Mouse (Mus musculus) limb, embryonic 11.5 days (tissue): ENCODE measurements around the gene Aasdh. TPM values are rescaled to one million over a fixed set of nuclear protein-coding genes. Genes with fewer than 3 reads are reported as not detected.
A peak's percentile ranks its signal among the peaks of the same experiment; 100 is the strongest.

Experiments
- ATAC-seq: fragments of 200-750 bp; cut with Nextera tagmentation; 2 replicates; pipeline ENCODE4 v1.8.0; 2017; ENCODE audit warnings: low read depth; ENCODE audit not compliant: insufficient number of reproducible peaks, low FRiP score, low TSS enrichment
- DNase-seq: peaks from one replicate; pipeline ENCODE4 v3.0.0-alpha.2; 2015; ENCODE audit warnings: low spot score
- H3K27ac ChIP-seq: fragments of 300-500 bp; sonication (generic); replicated peaks from 2 replicates; pipeline ENCODE4 v1.5.1; 2014; ENCODE audit warnings: low read depth, mild to moderate bottlenecking, low read length
- H3K27me3 ChIP-seq: fragments of 300-500 bp; sonication (generic); 2 replicates; pipeline ENCODE4 v1.6.1; 2014; ENCODE audit warnings: mild to moderate bottlenecking, low read length, mixed read lengths; ENCODE audit not compliant: control insufficient read depth, insufficient read depth
- H3K36me3 ChIP-seq: fragments of 300-500 bp; sonication (generic); 2 replicates; pipeline ENCODE4 v1.6.1; 2014; ENCODE audit warnings: mild to moderate bottlenecking, low read length, moderate library complexity, mixed read lengths; ENCODE audit not compliant: control insufficient read depth, insufficient read depth
- H3K4me1 ChIP-seq: fragments of 300-500 bp; sonication (generic); 2 replicates; pipeline ENCODE4 v1.6.1; 2014; ENCODE audit warnings: low read length, mixed read lengths; ENCODE audit not compliant: control insufficient read depth, insufficient read depth
- H3K4me2 ChIP-seq: fragments of 300-500 bp; sonication (generic); 2 replicates; pipeline ENCODE4 v1.6.1; 2014; ENCODE audit warnings: low read depth, mild to moderate bottlenecking, moderate library complexity; ENCODE audit not compliant: severe bottlenecking
- H3K4me3 ChIP-seq: fragments of 300-500 bp; sonication (generic); 2 replicates; pipeline ENCODE4 v1.5.1; 2014; ENCODE audit warnings: low read depth, low read length
- H3K9ac ChIP-seq: fragments of 300-500 bp; sonication (generic); 2 replicates; pipeline ENCODE4 v1.6.1; 2014; ENCODE audit warnings: mild to moderate bottlenecking, low read length
- H3K9me3 ChIP-seq: fragments of 300-500 bp; sonication (generic); 2 replicates; pipeline ENCODE4 v1.6.1; 2016; ENCODE audit warnings: low read length; ENCODE audit not compliant: control insufficient read depth
- WGBS: fragments of 180-500 bp; shearing (Covaris S2); extraction: QIAGEN DNeasy Blood & Tissue Kit; methylation state at CpG from one replicate; pipeline ENCODE4 v1.1.7; 2014; 5-methylcytosine and 5-hydroxymethylcytosine counted together
- polyA plus RNA-seq: library from polyadenylated mRNA; unstranded; fragments of >200 nt; fragmentation: Nextera tagmentation; extraction: Ambion mirVana; gene quantifications from 2 replicates; pipeline ENCODE4 v1.2.1, GENCODE M21; 2014

Gene Aasdh
- polyA plus RNA-seq, 1 experiment from 2014 or later: 16.2 TPM

DNA sequence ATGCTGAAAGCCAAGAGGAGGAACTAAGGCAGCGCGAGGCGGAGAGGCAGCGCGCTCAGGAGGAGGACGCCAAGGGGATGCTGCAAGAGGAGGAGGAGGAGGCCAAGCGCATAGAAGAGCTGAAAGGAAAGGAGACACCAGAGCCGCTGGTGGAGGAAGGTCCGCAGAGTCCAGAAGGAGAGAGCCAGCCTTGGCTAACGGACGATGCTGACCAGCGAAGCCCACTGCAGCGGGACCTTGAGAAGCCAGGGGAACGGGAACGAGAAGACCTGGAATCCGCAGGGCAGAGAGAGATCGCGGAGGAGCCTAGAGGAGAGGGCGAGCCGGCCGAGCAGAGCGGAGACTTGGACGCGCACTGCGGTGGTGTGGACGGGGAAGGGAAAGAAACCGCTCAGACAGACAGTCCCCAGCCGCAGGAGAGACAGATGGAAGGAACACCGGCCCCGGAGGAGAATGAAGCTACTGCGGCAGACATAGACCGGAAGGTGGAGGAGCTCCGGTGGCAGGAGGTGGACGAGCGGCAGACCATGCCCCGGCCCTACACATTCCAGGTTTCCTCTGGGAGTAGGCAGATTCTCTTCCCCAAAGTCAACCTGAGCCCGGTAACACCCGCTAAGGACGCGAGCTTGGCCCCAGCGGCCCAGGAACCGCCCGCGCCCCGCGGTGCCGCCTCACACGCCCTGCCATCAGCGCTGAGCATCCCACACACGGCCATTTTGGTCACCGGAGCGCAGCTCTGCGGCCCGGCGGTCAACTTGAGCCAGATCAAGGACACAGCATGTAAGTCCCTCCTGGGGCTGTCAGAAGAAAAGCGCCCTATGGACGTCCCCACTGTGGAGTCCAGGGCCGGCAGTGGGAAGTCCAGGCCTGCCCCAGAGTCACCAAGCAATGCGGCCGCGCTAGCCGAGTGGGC is 48.0 kb downstream of the Aasdh start:
- peak overlapping the region; percentile 28 for H3K4me3 ChIP-seq
- peaks cover 3% of the 10 kb centered on the region; the same call in 1 of the 2 replicates for H3K4me1 ChIP-seq
- no peak overlapping the region for H3K27ac ChIP-seq
- no peaks in the 10 kb centered on the region for H3K36me3 ChIP-seq
- peak overlapping the region; percentile 54 for H3K4me2 ChIP-seq
- H3K9me3 ChIP-seq: peaks cover 4% of the 10 kb centered on the region; the same call in 1 of the 2 replicates
- ATAC-seq (no peak), DNase-seq (peak; percentile 61)
- peaks cover 29% of the 10 kb centered on the region for H3K27me3 ChIP-seq
- 10% methylated on average over 62 of the region's 62 CpGs for WGBS
- H3K9ac ChIP-seq: peak overlapping the region; percentile 13

DNA sequence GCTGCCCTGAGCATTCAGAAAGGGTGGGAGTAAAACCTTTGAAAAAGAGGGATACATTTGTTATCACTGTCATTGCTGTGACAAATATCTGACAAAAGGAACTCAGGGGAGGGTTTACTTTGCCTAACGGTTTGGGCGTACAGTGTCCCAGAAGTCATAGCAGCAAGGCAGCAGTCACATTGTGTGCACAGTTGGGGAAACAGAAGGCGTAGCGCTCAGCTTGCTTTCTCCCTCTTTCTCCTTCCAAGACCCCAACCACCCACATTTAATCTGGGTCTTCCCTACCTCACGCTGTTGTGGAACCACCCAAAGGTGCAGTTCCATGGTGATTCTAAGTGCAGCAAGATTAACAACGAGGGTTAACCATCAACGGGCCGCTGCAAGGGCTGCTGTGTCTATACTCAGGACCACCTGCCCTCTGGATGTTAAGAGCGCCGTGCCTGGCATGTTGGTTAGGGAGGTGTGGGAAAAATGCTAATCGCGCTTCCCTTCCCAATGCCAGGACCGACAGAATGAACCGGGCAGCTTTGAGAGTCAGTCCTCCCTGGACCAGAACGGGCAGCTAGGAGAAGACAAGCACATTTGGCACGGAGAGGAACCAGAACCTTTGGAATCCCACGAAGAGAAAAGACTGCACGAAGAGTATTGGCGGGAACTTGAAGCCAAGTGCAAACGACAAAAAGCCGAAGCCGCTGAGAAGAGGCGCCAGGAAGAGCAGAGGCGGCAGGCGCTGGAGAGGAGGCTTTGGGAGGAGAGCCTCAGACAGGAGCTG is 49.3 kb downstream of the Aasdh start:
- peak overlapping the region; percentile 10; the same call in 1 of the 2 replicates for H3K4me2 ChIP-seq
- no peak overlapping the region for H3K27ac ChIP-seq
- DNase-seq (no peak), ATAC-seq (no peak)
- 20% methylated on average over 25 of the region's 25 CpGs for WGBS
- H3K27me3 ChIP-seq: peaks cover 29% of the 10 kb centered on the region
- no peak overlapping the region for H3K9ac ChIP-seq
- peak overlapping the region; percentile 28; the same call in 1 of the 2 replicates for H3K4me3 ChIP-seq
- no peaks in the 10 kb centered on the region for H3K36me3 ChIP-seq
- H3K4me1 ChIP-seq: peaks cover 3% of the 10 kb centered on the region; the same call in 1 of the 2 replicates
- H3K9me3 ChIP-seq: peaks cover 4% of the 10 kb centered on the region; the same call in 1 of the 2 replicates

DNA sequence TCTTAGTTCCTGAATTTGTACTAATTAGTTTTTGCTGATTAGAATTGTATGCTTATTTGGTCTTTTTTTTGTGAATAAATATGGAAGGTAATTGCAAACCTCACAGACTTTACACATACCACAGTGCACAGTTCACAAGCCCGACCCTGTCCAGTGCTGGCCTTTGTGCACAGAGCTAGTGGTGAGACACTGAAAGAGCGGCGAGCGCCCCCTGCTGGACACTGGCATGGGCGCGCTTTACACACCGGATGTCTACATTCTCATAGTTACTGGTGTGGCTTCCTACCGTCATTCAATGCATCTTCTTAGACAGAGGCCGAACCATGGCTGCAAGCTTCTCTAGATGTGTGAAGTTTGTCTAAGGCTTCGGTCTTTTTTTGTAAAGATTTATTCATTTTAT is 51.8 kb downstream of the Aasdh start:
- ATAC-seq: peak; percentile 68; the same call in 1 of the 2 replicates
- no peaks in the 10 kb centered on the region for H3K36me3 ChIP-seq
- H3K27ac ChIP-seq: no peak overlapping the region
- no peak overlapping the region for H3K4me2 ChIP-seq
- no peak overlapping the region for H3K4me3 ChIP-seq
- peak; percentile 92 for DNase-seq
- peaks cover 29% of the 10 kb centered on the region for H3K27me3 ChIP-seq
- no peak overlapping the region for H3K9ac ChIP-seq
- H3K9me3 ChIP-seq: peaks cover 4% of the 10 kb centered on the region; the same call in 1 of the 2 replicates
- WGBS: 20% methylated on average over 10 of the region's 10 CpGs
- H3K4me1 ChIP-seq: peaks cover 3% of the 10 kb centered on the region; the same call in 1 of the 2 replicates

DNA sequence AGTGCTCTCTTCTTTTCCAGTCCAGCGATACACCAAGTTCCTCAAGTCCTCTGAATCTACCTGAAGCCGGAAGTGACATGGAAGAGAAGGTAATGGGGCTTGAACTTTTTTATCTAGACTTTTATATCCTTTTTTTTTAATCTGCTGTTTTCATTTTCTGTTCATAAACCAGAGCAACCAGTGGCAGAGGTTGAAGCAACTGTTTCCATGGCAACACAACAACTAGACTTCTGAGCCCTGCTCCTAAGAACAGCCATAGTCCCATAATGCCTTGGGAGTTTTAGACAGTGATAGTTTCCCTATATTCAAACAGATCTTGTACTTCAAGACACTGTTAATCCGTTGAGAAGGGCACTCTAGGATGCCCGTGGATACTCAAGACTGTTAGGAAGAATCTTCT is 54.0 kb downstream of the Aasdh start:
- H3K4me2 ChIP-seq: no peak overlapping the region; the same call in 1 of the 2 replicates
- DNase-seq: no peak
- no peak for ATAC-seq
- H3K4me1 ChIP-seq: no peaks in the 10 kb centered on the region
- H3K27ac ChIP-seq: no peak overlapping the region
- peaks cover 12% of the 10 kb centered on the region for H3K27me3 ChIP-seq
- H3K9me3 ChIP-seq: no peaks in the 10 kb centered on the region
- H3K36me3 ChIP-seq: no peaks in the 10 kb centered on the region
- 78% methylated on average over 4 of the region's 4 CpGs for WGBS
- no peak overlapping the region for H3K9ac ChIP-seq
- no peak overlapping the region for H3K4me3 ChIP-seq

DNA sequence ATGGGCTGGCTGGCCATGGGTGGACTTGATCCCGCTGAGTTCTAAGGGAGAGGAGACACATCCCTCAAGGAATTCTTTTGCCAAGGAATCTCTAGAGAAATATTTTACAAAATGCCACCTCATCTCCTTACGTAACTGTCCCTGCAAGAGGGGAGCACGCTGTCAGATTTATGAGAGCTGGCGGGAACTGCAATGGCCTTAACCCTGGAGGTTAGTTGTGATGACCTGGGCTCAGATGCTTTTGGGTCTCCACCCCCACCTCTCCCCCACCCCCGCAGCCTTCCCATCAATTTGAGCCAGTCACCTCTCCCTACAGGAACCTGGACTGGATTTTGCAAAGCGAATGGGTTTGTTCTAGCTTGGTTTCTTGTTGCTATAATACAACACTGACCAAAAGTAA is 58.2 kb downstream of the Aasdh start:
- no peak for ATAC-seq
- H3K4me3 ChIP-seq: no peak overlapping the region

DNA sequence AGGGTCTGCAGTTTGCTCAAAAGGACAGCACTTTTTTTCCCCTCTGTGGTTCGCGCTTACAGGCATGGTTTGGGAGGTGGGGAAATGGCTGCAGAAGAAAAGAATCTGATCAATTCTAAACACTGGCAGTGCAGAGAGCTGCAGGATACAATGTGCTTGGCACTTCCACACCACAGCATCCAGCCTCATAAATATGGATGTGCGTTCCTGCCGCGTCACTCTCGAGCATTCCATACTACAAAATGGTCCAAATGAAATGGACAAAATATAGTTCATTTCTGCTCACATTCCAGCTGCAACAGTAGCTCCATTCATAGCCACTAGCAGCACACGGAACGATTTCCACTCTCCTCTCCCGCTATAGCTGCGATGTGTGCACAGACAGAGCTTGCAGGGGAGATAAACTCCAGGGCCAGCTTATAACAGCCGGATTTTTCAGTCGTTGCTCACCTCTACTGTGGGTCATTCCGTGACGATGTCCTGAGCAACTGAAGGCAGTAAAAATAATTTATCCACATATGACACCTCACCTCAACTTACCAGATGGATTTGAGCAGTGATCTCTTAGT is 60.6 kb downstream of the Aasdh start:
- Histone ChIP-seq H3K4me2 (no peak overlapping the region), H3K4me3 (no peak overlapping the region), H3K4me1 (no peaks in the 10 kb centered on the region), H3K9me3 (no peaks in the 10 kb centered on the region), H3K9ac (no peak overlapping the region), H3K27ac (no peak overlapping the region), H3K36me3 (no peaks in the 10 kb centered on the region), H3K27me3 (no peaks in the 10 kb centered on the region)
- 87% methylated on average over 14 of the region's 14 CpGs for WGBS
- DNase-seq: no peak
- ATAC-seq: no peak

More for the DNA sequence above, 58.2 kb downstream of the Aasdh start:
- H3K4me2 ChIP-seq: no peak overlapping the region
- 79% methylated on average over 6 of the region's 6 CpGs for WGBS
- no peak for DNase-seq
- no peaks in the 10 kb centered on the region for H3K36me3 ChIP-seq
- H3K27ac ChIP-seq: no peak overlapping the region
- no peak overlapping the region for H3K9ac ChIP-seq
- no peaks in the 10 kb centered on the region for H3K27me3 ChIP-seq
- H3K9me3 ChIP-seq: no peaks in the 10 kb centered on the region
- no peaks in the 10 kb centered on the region for H3K4me1 ChIP-seq

DNA sequence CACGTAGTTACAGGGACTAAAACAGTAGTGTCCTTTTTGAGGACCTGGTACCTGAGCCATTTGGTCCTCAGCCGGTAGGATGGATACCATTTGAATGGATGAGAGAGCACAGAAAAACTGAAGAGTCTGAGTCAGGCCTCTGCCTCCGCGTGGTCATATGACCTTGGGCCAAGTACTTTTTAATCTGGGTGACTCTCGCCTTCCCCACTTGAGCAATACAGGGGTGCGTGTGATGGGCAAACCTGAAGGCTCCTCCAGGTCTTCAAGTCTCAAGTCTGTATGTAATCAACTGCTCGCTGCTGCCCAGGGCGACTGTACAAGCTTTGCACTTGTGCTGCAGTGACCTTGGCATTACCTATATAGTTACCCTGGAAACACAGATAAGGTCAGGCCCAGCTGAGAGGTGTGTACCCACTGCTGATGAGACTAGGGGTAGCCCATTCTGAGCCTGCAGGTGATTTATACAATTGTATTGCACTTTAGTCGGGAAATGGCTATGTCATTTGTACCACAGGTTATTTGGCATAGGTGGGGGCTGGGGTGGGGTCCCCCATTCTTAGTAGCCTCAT is 61.4 kb downstream of the Aasdh start:
- Histone ChIP-seq H3K9me3 (no peaks in the 10 kb centered on the region), H3K27me3 (no peaks in the 10 kb centered on the region), H3K4me1 (no peaks in the 10 kb centered on the region), H3K36me3 (no peaks in the 10 kb centered on the region), H3K9ac (no peak overlapping the region), H3K4me3 (no peak overlapping the region), H3K27ac (no peak overlapping the region), H3K4me2 (no peak overlapping the region)
- DNase-seq (no peak), ATAC-seq (no peak)
- WGBS: 91% methylated on average over 9 of the region's 9 CpGs

DNA sequence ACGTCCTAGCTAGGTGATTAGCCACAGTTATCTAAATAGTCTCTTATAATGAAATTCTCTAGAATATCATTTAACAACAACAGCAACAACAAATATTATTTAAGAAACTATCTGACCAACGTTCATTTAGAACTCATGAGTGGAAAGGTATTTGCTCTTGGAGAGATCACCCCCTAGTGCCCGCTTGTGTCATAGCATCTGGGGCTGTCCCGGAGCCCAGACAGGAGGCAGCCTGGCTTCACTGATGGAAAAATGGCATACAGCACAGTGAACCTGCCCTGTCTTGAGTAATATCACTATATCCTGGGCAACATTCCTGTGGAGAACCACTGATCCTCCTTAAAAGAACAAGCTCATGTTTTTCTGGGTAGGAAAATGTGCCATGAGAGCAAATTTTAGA is 61.9 kb downstream of the Aasdh start:
- H3K27me3 ChIP-seq: no peaks in the 10 kb centered on the region
- DNase-seq: peak; percentile 78
- H3K27ac ChIP-seq: no peak overlapping the region
- no peaks in the 10 kb centered on the region for H3K36me3 ChIP-seq
- no peak overlapping the region for H3K4me3 ChIP-seq
- H3K9ac ChIP-seq: no peak overlapping the region
- 23% methylated on average over 4 of the region's 4 CpGs for WGBS
- no peak for ATAC-seq
- H3K4me2 ChIP-seq: no peak overlapping the region
- no peaks in the 10 kb centered on the region for H3K9me3 ChIP-seq
- H3K4me1 ChIP-seq: no peaks in the 10 kb centered on the region
